Mouse (Mus musculus): ENCODE data around the gene Btbd3.

Gene Btbd3

DNA sequence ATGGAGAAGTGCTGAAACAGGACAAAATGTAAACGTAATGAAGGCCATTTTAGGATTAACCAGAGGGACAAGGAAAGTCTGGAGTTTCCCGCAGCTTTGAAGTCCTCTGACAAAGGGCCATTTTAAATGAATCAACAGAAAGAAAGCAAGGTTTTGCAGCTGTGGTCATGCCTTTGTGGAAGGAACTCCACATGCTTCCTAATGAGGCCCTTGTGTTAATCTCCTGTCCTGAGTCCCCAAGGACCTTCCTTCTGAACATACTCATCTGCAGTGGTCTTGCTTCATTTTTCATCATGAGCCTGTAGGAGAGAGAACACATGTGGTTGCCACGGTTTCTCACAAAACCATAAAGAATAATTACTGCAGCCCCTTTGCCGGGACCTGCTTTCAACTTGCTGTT, 275.6 kb downstream of the Btbd3 start:
- DNase-seq (ENCODE audit: low spot score): no peak

GRCm38 (mm10) chr2:138539655-138540054, 283.3 kb downstream of the Btbd3 start:
- DNase-seq (ENCODE audit: low spot score): no peak

- no peak for DNase-seq (ENCODE audit: low spot score)
These were observed 292.6 kb downstream of the Btbd3 start for GRCm38 (mm10) chr2:138548990-138549389.

- no peak for DNase-seq (ENCODE audit: low spot score)
These were observed 295.2 kb downstream of the Btbd3 start for GRCm38 (mm10) chr2:138551516-138551915.

DNA sequence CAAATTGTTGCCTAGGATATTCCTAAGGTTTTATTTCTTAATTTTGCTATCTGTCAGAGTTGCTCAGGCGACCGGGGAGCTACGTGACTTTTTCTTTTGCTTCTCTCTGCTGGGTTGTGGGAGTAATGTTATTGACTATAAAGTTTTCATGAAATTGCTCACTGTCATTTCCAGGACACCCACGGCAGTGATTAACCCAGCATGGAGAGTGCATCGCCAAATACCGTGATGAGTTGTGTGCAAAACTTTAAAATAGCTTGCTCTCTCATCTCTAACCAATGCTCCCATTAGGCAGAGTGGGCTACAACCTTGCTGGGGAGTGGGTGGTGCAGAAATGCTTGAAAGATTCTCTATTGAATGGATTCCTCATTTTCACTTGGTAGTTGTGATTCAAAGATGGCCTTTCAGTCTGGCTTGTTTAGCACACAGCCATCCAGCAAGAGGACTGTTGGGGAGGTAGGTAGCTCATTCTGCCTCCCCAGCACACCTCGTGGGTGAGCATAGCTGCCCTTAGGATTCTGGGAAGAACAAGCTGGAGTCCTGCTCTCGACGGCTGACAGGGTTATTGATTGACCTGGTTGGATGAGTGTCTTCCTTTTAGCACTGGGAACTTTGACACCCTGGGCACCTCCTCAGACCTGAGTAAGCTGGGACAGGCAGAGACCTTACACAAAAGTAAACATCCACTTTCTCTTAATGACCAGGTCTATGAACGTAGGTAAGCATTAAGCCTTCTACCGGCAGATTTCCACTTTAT, 298.9 kb downstream of the Btbd3 start:
- DNase-seq (ENCODE audit: low spot score): no peak

- no peak for DNase-seq (ENCODE audit: low spot score)
These were observed 329.6 kb downstream of the Btbd3 start for GRCm38 (mm10) chr2:138585930-138586329.

DNA sequence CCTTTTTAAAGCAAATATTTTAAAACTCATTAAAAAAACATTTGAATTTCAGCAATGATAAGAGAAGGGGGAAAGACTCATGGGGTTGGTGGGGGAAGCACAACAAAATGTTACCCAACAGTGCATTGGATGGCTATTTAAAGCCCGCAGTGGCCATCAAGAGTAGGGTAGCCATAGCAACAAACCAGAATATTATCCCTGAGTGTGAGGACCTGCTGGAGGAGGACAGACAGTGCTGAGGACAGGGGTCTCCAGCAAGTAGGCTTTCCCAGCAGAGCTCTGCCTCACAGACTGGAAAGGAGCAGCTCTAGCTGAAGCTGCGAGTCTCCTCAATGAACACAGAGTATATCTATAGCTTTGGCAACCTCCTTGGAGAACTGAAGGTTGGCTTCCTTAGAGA, 331.0 kb downstream of the Btbd3 start:
- no peak for DNase-seq (ENCODE audit: low spot score)

- DNase-seq (ENCODE audit: low spot score): no peak
These were observed 331.6 kb downstream of the Btbd3 start for GRCm38 (mm10) chr2:138587795-138588545.

DNA sequence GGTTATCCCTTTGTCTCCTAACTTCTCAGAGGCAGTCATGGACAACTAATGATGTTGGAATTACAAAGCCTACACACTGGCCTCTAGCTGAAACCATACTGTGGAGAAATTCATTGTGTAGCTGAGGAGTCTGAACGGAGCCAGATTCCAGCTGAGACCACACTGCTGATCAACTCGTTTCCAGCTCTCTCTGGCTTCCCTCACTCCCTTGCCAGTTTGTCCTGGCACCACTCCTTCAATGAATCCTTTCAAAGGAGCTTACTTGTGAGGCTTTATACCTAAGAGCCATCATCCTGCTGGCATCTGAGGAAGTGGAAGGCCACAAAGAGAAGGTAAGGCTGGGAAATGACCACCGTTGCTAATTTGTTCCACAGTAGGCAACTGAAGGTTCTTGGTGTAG, 332.7 kb downstream of the Btbd3 start:
- no peak for DNase-seq (ENCODE audit: low spot score)

- DNase-seq (ENCODE audit: low spot score): no peak
These were observed 333.9 kb downstream of the Btbd3 start for GRCm38 (mm10) chr2:138590307-138590706.

DNA sequence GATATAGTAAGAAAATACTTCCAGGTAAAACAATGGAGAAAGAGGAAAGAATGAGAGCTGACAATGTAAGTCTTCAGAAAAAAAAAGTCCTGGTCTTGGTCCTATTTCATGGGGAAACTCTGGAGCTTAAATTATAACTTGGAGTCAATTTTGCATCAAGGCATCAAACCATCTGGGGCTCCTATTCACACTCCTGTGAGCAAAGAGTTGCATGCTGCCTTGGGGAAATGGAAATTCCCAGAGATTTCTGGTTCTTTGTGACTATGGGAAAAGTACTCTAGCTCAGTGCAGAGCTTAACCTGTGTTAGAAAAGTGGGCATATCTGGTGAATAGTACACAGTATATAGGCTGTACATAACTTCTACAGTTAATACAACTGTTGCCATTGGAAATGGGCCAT, 356.0 kb downstream of the Btbd3 start:
- DNase-seq (ENCODE audit: low spot score): no peak

DNA sequence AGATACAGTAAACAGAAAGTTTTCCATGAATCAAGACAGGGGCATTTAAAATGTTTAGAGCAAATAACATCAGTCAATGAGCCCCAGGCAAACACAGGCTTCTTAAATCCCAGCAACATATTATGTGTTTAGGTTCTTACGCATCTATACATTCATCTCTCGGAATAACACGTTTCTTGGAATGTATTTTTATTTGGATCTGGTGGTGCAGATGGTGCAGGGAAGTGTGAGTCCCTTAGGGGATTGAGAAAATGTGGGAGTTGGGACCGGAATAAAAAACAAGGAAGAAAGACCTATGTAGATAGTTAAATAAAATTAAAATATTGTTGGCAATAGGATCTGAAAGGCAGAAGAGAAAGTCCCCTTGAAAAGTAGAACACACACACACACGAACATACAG, 361.1 kb downstream of the Btbd3 start:
- no peak for DNase-seq (ENCODE audit: low spot score)
